In the genomic region with DNA sequence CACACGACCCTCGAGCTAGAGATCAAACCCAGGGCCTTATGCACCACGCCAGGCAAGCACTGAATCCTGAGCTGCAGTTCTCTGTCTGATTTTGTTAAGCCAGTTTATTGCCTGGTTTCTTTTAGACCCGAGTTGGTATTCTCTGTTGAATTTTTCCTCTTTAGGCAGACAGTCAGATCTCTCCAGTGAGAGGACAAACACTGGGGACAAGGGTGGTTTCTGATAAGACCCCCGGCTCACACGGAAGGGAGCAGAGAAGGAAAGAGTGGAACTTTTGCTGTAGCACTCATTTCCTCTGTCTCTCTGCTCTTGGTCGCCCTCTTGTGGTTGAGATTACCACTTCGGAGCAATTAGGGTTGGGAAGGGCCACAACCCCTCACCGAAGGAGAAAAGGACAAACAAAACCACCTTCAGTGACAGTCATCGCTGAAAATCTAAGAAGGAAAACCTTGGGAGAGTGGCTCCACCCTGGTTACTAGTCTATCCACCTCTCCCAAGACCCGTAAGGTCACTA, we compare ENCODE assay signal across 9 mouse cellular contexts. TPM values are rescaled to one million over a fixed set of nuclear protein-coding genes. Genes with fewer than 3 reads are reported as not detected.
A peak's percentile ranks its signal among the peaks of the same experiment; 100 is the strongest.
DNase-seq lines count a peak whose midpoint lies in the region; ATAC-seq and TF ChIP-seq lines count a peak whose summit lies in the region.
"Had no signal": no experiment of that assay in that cellular context is flagged by ENCODE, and none has a peak within 500 bp of the region (broad histone marks: within the 10 kb centered on the region; RNA-seq: fewer than 3 reads in every experiment).

No protein-coding gene starts in this region.

- H3K4me2 ChIP-seq in kidney, embryonic 15.5 days: 0 out of 2 replicates have a peak overlapping the region, but pooled peaks have one; percentile 25

- TF ChIP-seq POLR2A in bone marrow, adult 2 months (IDR thresholded peaks at IDR 0.05; ENCODE audit: borderline replicate concordance, control insufficient read depth, low read depth, low read length): no peak

- H3K36me3 ChIP-seq in kidney, embryonic 15.5 days: no peaks in the 10 kb centered on the region

- no peak for ATAC-seq in kidney, embryonic 15.5 days (replicated peaks; ENCODE audit: low FRiP score)

- 0 out of 2 replicates have a peak overlapping the region, but pooled peaks have one; percentile 9 for H3K9ac ChIP-seq in kidney, embryonic 15.5 days

- TF ChIP-seq CTCF in bone marrow, adult 2 months (IDR thresholded peaks at IDR 0.05; ENCODE audit: control insufficient read depth, insufficient read depth, low read length): peak; percentile 73

- no peak overlapping the region for H3K27ac ChIP-seq in bone marrow, adult 2 months (ENCODE audit: control insufficient read depth, insufficient read depth, low read depth, low read length, poor library complexity)
- H3K27ac ChIP-seq in kidney, embryonic 15.5 days: no peak overlapping the region

- WGBS in bone marrow, adult 2 months: 11% methylated on average over 11 of the region's 11 CpGs
- 12% methylated on average over 11 of the region's 11 CpGs for WGBS in kidney, embryonic 15.5 days

- H3K4me3 ChIP-seq in bone marrow, adult 2 months (replicated peaks; ENCODE audit: control insufficient read depth, low read depth, low read length): no peak overlapping the region
- no peak overlapping the region for H3K4me3 ChIP-seq in kidney, embryonic 15.5 days (replicated peaks)

- peaks cover 55% of the 10 kb centered on the region for H3K27me3 ChIP-seq in kidney, embryonic 15.5 days

- H3K4me1 ChIP-seq in bone marrow, adult 2 months (ENCODE audit: control insufficient read depth, insufficient read depth, low read length): no peaks in the 10 kb centered on the region
- no peaks in the 10 kb centered on the region for H3K4me1 ChIP-seq in kidney, embryonic 15.5 days

- DNase-seq in adrenal gland, adult (ENCODE audit: inconsistent age in 2 of 2, low spot score in 1 of 2): peak; percentile 38 to 83
- no peak for DNase-seq in adrenal gland, adult 8-10 months
- peak; percentile 62 for DNase-seq in 416B (ENCODE audit: low read depth)
- DNase-seq in frontal cortex, postnatal 36 days (ENCODE audit: low spot score in 2 of 2): peak; percentile 37 to 38
- peak; percentile 21 to 42 for DNase-seq in lung, adult 18-20 months
- peak; percentile 74 for DNase-seq in right cerebral cortex, postnatal 14 days

- H3K9me3 ChIP-seq in kidney, embryonic 15.5 days (replicated peaks): no peaks in the 10 kb centered on the region

RNA-seq across cellular contexts. Expression of gene Atp6v1b1, which starts 7.4 kb away (rescaled TPM):
- total RNA-seq in adrenal gland, adult 8-10 months (2022): not detected
- polyA plus RNA-seq in bone marrow, adult 2 months (2011; ENCODE audit: insufficient read depth, insufficient read length, low replicate concordance, missing spikeins): not detected in 2 replicates
- polyA plus RNA-seq in kidney, embryonic 15.5 days (2015; fragmentation: Nextera tagmentation; extraction: Ambion mirVana): 7.0 and 8.1 TPM in 2 replicates

RNA-seq across cellular contexts. Expression of gene Ankrd53, which starts 12.2 kb away (rescaled TPM):
- total RNA-seq in adrenal gland, adult 8-10 months (2022): under 1 TPM in 2 of 4 experiments, not detected in 2; 0.37 to 0.38 TPM
- not detected in 2 replicates for polyA plus RNA-seq in bone marrow, adult 2 months (2011; ENCODE audit: insufficient read depth, insufficient read length, low replicate concordance, missing spikeins)
- not detected in 2 replicates for polyA plus RNA-seq in kidney, embryonic 15.5 days (2015; fragmentation: Nextera tagmentation; extraction: Ambion mirVana)
- total RNA-seq: layer of hippocampus, adult 18-20 months had no signal

RNA-seq across cellular contexts. Expression of gene Tex261, which starts 25.4 kb away (rescaled TPM):
- 100 to 1,000 TPM; 121 to 139 (median 124) TPM for total RNA-seq in adrenal gland, adult 8-10 months (2022)
- 23.5 and 30.4 TPM in 2 replicates for polyA plus RNA-seq in bone marrow, adult 2 months (2011; ENCODE audit: insufficient read depth, insufficient read length, low replicate concordance, missing spikeins)
- 79.7 and 86.7 TPM in 2 replicates for polyA plus RNA-seq in kidney, embryonic 15.5 days (2015; fragmentation: Nextera tagmentation; extraction: Ambion mirVana)

RNA-seq across cellular contexts. Expression of gene Vax2, which starts 39.2 kb away (rescaled TPM):
- not detected for total RNA-seq in adrenal gland, adult 8-10 months (2022)
- polyA plus RNA-seq in bone marrow, adult 2 months (2011; ENCODE audit: insufficient read depth, insufficient read length, low replicate concordance, missing spikeins): not detected in 2 replicates
- polyA plus RNA-seq in kidney, embryonic 15.5 days (2015; fragmentation: Nextera tagmentation; extraction: Ambion mirVana): not detected in 2 replicates
- total RNA-seq: layer of hippocampus, adult 18-20 months had no signal

RNA-seq across cellular contexts. Expression of gene Nagk, which starts 44.6 kb away (rescaled TPM):
- 10 to 100 TPM; 55.2 to 72.7 (median 69.2) TPM for total RNA-seq in adrenal gland, adult 8-10 months (2022)
- polyA plus RNA-seq in bone marrow, adult 2 months (2011; ENCODE audit: insufficient read depth, insufficient read length, low replicate concordance, missing spikeins): 35.4 and 59.8 TPM in 2 replicates
- 49.8 and 54.1 TPM in 2 replicates for polyA plus RNA-seq in kidney, embryonic 15.5 days (2015; fragmentation: Nextera tagmentation; extraction: Ambion mirVana)
